Mouse (Mus musculus): ENCODE results near the gene Serpinb1c.
"Not testable (repeated sequence)": the region's sequence is repeated elsewhere in the genome, so short reads cannot be mapped to it uniquely, and the experiment has no call there.

DNA sequence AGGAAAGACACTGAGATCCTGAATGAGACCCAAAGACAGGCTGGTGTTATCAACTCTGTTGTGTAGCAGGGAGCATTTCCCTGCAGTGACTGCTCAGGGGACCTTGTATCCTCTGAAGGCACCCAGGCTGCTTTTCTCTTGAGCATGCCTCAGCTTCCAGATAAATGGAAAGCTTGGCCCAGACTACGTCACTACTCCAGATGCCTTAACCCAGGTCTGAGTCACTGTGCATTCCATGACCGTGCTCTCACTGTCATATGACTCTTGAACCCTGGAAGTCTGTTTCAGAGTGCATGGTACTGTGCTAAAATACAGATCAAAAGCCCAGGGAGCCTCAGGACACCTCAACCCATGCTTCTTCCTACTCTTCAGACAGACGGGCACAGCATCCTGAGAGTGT lies 41.2 kb upstream of the Serpinb1c start:
- not testable (repeated sequence) for TF ChIP-seq CTCF (conservative IDR thresholded peaks at IDR 0.05; ENCODE audit: low read length); NANOG (IDR thresholded peaks at IDR 0.05; ENCODE audit: borderline replicate concordance, low read length); POU5F1 (IDR thresholded peaks at IDR 0.05; ENCODE audit: borderline replicate concordance, low read length)
